Mouse (Mus musculus) kidney, adult 2 months (tissue): ENCODE data around the gene Mgat4a. TPM values are rescaled to one million over a fixed set of nuclear protein-coding genes. Genes with fewer than 3 reads are reported as not detected.
"Not testable (repeated sequence)": the region's sequence is repeated elsewhere in the genome, so short reads cannot be mapped to it uniquely, and the experiment has no call there.

Source experiments
- DNase-seq: peaks from one replicate; pipeline ENCODE4 v3.0.0; 2021
- H3K27ac ChIP-seq: fragments of 200-500 bp; 2 replicates; pipeline ENCODE4 v1.5.1; 2012; ENCODE audit warnings: low read depth, low read length, control low read depth, inconsistent platforms; ENCODE audit not compliant: insufficient read depth
- H3K27me3 ChIP-seq: fragments of 200-500 bp; replicated peaks from 2 replicates; pipeline ENCODE4 v1.6.1; 2012; ENCODE audit warnings: mild to moderate bottlenecking, moderate library complexity, low read length, inconsistent platforms; ENCODE audit not compliant: control insufficient read depth, insufficient read depth
- H3K36me3 ChIP-seq: fragments of 200-500 bp; 2 replicates; pipeline ENCODE4 v1.6.1; 2012; ENCODE audit warnings: mild to moderate bottlenecking, moderate library complexity, low read length, inconsistent platforms; ENCODE audit not compliant: control insufficient read depth, insufficient read depth
- H3K4me1 ChIP-seq: fragments of 200-500 bp; 2 replicates; pipeline ENCODE4 v1.6.1; 2011; ENCODE audit warnings: low read length; ENCODE audit not compliant: control insufficient read depth, insufficient read depth
- H3K4me3 ChIP-seq: fragments of 200-500 bp; 2 replicates; pipeline ENCODE4 v1.5.1; 2011; ENCODE audit warnings: mild to moderate bottlenecking, low read depth, low read length, control low read depth; ENCODE audit not compliant: insufficient read depth
- CTCF ChIP-seq: fragments of 200-500 bp; conservative IDR thresholded peaks from 2 replicates; pipeline ENCODE4 v1.5.1; 2011; ENCODE audit warnings: low read depth, mild to moderate bottlenecking, control low read depth, low read length, moderate library complexity, mixed read lengths; ENCODE audit not compliant: insufficient read depth, insufficient read length
- POLR2A ChIP-seq: fragments of 200-500 bp; IDR thresholded peaks from one replicate; pipeline ENCODE4 v1.6.1; 2011; ENCODE audit warnings: low read depth, low read length, control low read depth
- WGBS: fragments of 180-500 bp; shearing (Covaris S2); methylation state at CpG from one replicate; pipeline ENCODE4 v1.1.7; 2018; 5-methylcytosine and 5-hydroxymethylcytosine counted together
- polyA plus RNA-seq: library from polyadenylated mRNA; depleted of rRNA; stranded (reverse); fragments of >200 nt; gene quantifications from 2 replicates; pipeline ENCODE4 v1.2.3, GENCODE M21; 2012

Mgat4a gene
- polyA plus RNA-seq, 1 experiment: 12.8 TPM

DNA sequence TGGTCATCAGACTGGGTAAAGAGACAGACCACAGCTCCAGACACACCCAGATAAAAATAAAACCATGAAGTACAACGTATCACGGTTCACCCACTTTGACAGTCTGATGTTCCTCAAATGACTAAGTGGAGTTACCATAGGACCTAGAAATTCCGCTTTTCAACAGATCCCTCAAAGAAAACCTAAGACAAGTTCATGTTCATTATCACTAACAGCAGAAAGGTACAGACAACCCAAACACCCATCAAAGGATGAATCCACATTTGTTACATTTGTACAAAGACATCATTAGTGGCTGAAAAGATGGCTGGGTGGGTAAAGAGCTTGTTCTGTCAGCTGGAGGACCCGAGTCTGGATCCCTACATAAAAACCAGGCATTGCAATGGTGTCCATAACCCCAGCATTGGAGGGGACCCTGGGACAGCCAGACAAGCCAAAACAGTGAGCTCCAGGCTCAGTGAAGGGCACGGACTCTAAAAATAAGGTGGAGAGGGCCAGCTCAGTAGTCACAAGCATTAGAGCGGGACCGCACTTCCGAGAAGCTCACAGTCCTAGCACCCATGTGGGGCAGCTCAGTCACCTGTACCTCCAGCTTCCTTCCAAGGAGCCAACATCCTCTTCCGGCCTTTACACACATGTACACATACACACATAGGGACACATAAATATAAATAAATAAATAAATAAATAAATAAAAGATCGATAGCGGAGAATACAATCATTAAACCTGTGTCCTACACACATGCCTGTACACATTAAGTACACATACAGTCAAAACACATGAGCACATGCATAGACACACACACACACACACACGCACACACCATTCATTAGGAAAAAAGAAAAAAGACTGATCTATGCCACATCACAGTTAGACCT, 8.9 kb downstream of the Mgat4a start:
- Histone ChIP-seq H3K27me3 (no peaks in the 10 kb centered on the region), H3K4me1 (no peaks in the 10 kb centered on the region), H3K27ac (no peak overlapping the region), H3K4me3 (no peak overlapping the region), H3K36me3 (no peaks in the 10 kb centered on the region)
- TF ChIP-seq POLR2A (no peak), CTCF (no peak)
- 94% methylated on average over 12 of the region's 12 CpGs for WGBS
- DNase-seq: no peak

- H3K36me3 ChIP-seq: no peaks in the 10 kb centered on the region
- no peaks in the 10 kb centered on the region for H3K4me1 ChIP-seq
- H3K27ac ChIP-seq: no peak overlapping the region
- 72% methylated on average over 8 of the region's 8 CpGs for WGBS
- H3K27me3 ChIP-seq: no peaks in the 10 kb centered on the region
- no peak overlapping the region for H3K4me3 ChIP-seq
- no peak for DNase-seq
- TF ChIP-seq POLR2A (no peak), CTCF (no peak)
Measured at GRCm38 (mm10) chr1:37530061-37530460, 10.8 kb downstream of the Mgat4a start.

DNA sequence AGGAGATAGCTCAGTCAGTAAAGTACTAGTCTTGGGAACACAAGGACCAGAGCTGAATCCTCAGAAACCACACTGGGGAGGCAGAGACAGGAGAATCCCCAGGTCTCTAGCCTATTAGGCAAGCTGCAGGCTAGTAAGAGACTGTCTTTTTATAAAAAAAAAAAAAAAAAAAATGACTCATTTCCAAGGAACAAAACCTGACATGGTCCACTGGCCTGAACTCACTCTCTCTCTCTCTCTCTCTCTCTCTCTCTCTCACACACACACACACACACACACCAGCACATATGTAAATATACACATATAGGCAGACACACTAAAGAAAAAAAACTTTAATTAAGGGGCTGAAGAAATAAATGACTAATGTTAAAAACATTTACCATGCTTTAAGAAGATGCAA, 14.6 kb downstream of the Mgat4a start:
- Histone ChIP-seq H3K27ac (no peak overlapping the region), H3K36me3 (no peaks in the 10 kb centered on the region), H3K27me3 (no peaks in the 10 kb centered on the region), H3K4me3 (no peak overlapping the region), H3K4me1 (peaks cover 8% of the 10 kb centered on the region; the same call in 1 of the 2 replicates)
- TF ChIP-seq CTCF: no peak
- TF ChIP-seq POLR2A: no peak
- no peak for DNase-seq

DNA sequence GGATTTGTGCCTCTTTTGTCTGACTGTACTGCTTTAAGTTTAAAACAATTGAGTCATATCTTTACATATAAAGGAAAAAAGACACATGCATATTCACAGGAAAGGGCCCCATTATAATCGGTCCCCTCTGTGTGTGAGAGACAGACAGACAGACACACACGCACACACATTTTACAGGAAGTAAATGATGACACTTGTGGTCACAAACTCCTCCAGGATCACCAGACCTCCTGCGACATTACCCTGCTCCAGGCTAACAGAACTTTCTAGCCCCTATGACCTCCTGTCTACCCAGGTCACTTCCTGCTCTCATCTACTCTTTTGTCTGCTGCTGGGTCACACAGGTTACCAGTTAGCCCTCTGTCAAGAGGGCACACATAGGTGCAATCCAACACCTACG, 16.1 kb downstream of the Mgat4a start:
- Histone ChIP-seq H3K36me3 (no peaks in the 10 kb centered on the region), H3K4me3 (no peak overlapping the region), H3K27me3 (no peaks in the 10 kb centered on the region), H3K4me1 (peaks cover 8% of the 10 kb centered on the region; the same call in 1 of the 2 replicates), H3K27ac (no peak overlapping the region)
- WGBS: 80% methylated on average over 4 of the region's 4 CpGs
- no peak for DNase-seq
- no peak for TF ChIP-seq CTCF

GRCm38 (mm10) chr1:37524122-37524521, 16.7 kb downstream of the Mgat4a start:
- not testable (repeated sequence) for H3K36me3 ChIP-seq, H3K4me1 ChIP-seq, H3K4me3 ChIP-seq, DNase-seq, H3K27me3 ChIP-seq, H3K27ac ChIP-seq
- WGBS: 87% methylated on average over 4 of the region's 4 CpGs

DNA sequence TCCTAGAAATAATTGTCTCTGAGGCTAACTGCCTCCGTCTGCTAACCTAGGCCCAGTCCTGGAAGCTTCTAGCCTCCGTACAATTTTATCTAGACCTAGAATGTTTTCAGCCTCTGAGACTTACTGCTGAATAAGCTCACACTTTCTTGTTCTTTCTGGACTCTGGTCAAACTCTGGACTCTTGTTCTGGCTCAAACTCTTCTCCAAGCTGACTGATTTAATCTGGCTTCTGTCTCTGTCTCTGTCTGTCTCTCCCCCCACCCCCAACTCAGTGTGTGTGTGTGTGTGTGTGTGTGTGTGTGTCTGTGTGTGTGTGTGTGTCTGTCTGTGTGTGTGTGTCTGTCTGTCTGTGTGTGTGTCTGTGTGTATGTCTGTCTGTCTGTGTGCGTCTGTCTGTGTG, 17.3 kb downstream of the Mgat4a start:
- H3K27me3 ChIP-seq: not testable (repeated sequence)
- 59% methylated on average over 3 of the region's 3 CpGs for WGBS

GRCm38 (mm10) chr1:37522101-37522500, 18.7 kb downstream of the Mgat4a start:
- no peaks in the 10 kb centered on the region for H3K36me3 ChIP-seq
- peak; percentile 49 for DNase-seq
- peaks cover 20% of the 10 kb centered on the region for H3K4me1 ChIP-seq
- H3K4me3 ChIP-seq: no peak overlapping the region
- no peak overlapping the region for H3K27ac ChIP-seq
- WGBS: 56% methylated on average over 5 of the region's 5 CpGs
- TF ChIP-seq POLR2A: no peak
- no peak for TF ChIP-seq CTCF
- no peaks in the 10 kb centered on the region for H3K27me3 ChIP-seq

More for the DNA sequence above, 17.3 kb downstream of the Mgat4a start:
- H3K27ac ChIP-seq: 0 out of 2 replicates have a peak overlapping the region, but pooled peaks have one; percentile 15
- H3K36me3 ChIP-seq, H3K4me1 ChIP-seq, H3K4me3 ChIP-seq: not testable (repeated sequence)
- peak; percentile 81 for DNase-seq
